8 mouse cellular contexts compared by ENCODE assay signal in the genomic region with DNA sequence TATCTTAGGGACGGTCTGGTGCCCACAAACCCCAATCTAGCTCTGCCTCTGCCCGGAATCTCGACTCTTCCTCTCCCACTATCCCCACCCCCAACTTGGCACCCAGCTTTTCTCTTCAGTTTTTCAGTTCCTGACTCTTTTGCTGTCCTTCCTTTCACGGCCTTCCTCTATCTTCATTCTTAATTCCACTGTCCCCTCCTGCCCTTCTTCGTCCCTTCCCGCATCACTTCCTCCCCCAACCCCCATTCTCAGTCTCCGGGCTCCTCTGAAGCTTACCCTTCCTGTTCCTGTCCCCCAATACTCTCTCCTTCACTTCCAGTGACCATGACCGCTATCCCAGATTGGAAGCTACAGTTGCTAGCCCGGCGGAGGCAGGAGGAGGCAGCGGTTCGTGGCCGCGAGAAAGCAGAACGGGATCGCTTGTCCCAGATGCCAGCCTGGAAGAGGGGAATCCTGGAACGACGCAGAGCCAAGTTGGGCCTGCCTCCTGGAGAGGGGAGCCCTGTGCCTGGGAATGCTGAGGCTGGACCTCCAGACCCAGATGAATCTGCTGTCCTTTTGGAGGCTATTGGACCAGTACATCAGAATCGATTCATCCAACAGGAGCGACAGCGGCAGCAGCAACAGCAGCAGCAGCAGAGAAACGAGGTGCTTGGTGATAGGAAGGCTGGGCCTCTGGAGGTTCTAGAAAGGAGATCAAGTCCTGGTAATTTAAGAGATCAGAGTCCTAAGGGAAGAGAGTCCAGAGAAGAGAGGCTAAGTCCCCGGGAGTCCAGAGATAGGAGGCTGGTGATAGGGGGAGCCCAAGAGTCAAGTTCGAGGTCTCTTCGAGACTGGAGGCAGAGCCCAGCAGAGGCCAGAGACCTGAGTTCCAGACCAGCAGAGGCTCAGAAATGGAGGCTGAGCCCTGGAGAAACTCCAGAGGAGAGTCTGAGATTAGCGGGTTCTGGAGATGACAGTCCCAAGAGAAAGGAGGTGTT. TPM values are rescaled to one million over a fixed set of nuclear protein-coding genes. Genes with fewer than 3 reads are reported as not detected.
A peak's percentile ranks its signal among the peaks of the same experiment; 100 is the strongest.
DNase-seq lines count a peak whose midpoint lies in the region; ATAC-seq lines count a peak whose summit lies in the region.

No protein-coding gene starts in this region.

- intact Hi-C loops in gastrocnemius, postnatal 14 days (cut with DNase I; ENCODE audit: low total_unique reads), result no loop called here

- H3K27ac ChIP-seq in heart, embryonic 11.5 days (ENCODE audit: low read depth, low read length), result peak overlapping the region; percentile 83

- H3K4me2 ChIP-seq in heart, embryonic 11.5 days, result peak overlapping the region; percentile 98

- 10% methylated on average over 26 of the region's 26 CpGs for WGBS in heart, embryonic 11.5 days (ENCODE audit: insufficient replicate concordance)

- H3K4me3 ChIP-seq in heart, embryonic 11.5 days (ENCODE audit: low read depth, low read length), result peak overlapping the region; percentile 49

- no peaks in the 10 kb centered on the region; the same call in 1 of the 2 replicates for H3K9me3 ChIP-seq in heart, embryonic 11.5 days (replicated peaks; ENCODE audit: control insufficient read depth, low read length)

- no peak for ATAC-seq in heart, embryonic 11.5 days (replicated peaks; ENCODE audit: insufficient number of reproducible peaks, low FRiP score, low TSS enrichment)
- 0 out of 2 replicates have a peak, but pooled peaks have one; percentile 16 for ATAC-seq in megakaryocyte, adult 5-6 weeks (ENCODE audit: poor library complexity, severe bottlenecking)

- no peaks in the 10 kb centered on the region for H3K27me3 ChIP-seq in heart, embryonic 11.5 days (ENCODE audit: control insufficient read depth, insufficient read depth, low read length)

- H3K9ac ChIP-seq in heart, embryonic 11.5 days (ENCODE audit: low read depth, low read length), result peak overlapping the region; percentile 90

- H3K36me3 ChIP-seq in heart, embryonic 11.5 days (ENCODE audit: control insufficient read depth, insufficient read depth, low read length), result peaks cover 9% of the 10 kb centered on the region

- DNase-seq in gastrocnemius, adult 18-20 months (ENCODE audit: low spot score), result peak; percentile 41
- DNase-seq in gastrocnemius, postnatal 14 days, result no peak
- DNase-seq in brain, adult 2 months (ENCODE audit: low read depth, low spot score), result peak; percentile 24
- DNase-seq in kidney, postnatal 14 days, result peak; percentile 57
- DNase-seq in spleen, postnatal 4 days (ENCODE audit: low spot score in 2 of 2), result peak; percentile 71 to 80
- no peak for DNase-seq in layer of hippocampus, postnatal 25 days (ENCODE audit: extremely low spot score in 1 of 2, low spot score in 1 of 2)

- H3K4me1 ChIP-seq in heart, embryonic 11.5 days (ENCODE audit: control insufficient read depth, insufficient read depth, low read length), result peaks cover 35% of the 10 kb centered on the region

RNA-seq across cellular contexts. Expression of gene Ppp1r18, which starts 1.8 kb away (rescaled TPM):
- total RNA-seq in gastrocnemius, adult 18-20 months (2021), result 1 to 10 TPM; 4.1 to 5.8 TPM
- total RNA-seq in gastrocnemius, postnatal 14 days (2021), result 10 to 100 TPM; 13.4 to 13.7 TPM
- polyA plus RNA-seq in heart, embryonic 11.5 days (2014; fragmentation: Nextera tagmentation; extraction: Ambion mirVana), result 21.3 and 25.0 TPM in 2 replicates
- 153 and 167 TPM in 2 replicates for total RNA-seq in megakaryocyte, adult 5-6 weeks (2015)
- 64.0 and 78.1 TPM in 2 replicates for total RNA-seq in megakaryocyte, adult 5-6 weeks (2017)
- total RNA-seq in layer of hippocampus, postnatal 25 days (2021), result 10 to 100 TPM in 1 of 2 experiments, 1 to 10 TPM in 1; 9.5 to 10.5 TPM

RNA-seq across cellular contexts. Expression of gene Nrm, which starts 6.1 kb away (rescaled TPM):
- 1 to 10 TPM in 1 of 2 experiments, under 1 TPM in 1; 0.68 to 1.5 TPM for total RNA-seq in gastrocnemius, adult 18-20 months (2021)
- total RNA-seq in gastrocnemius, postnatal 14 days (2021), result 1 to 10 TPM; 4.8 TPM
- polyA plus RNA-seq in heart, embryonic 11.5 days (2014; fragmentation: Nextera tagmentation; extraction: Ambion mirVana), result 44.5 and 48.1 TPM in 2 replicates
- total RNA-seq in megakaryocyte, adult 5-6 weeks (2015), result 88.5 and 114 TPM in 2 replicates
- total RNA-seq in megakaryocyte, adult 5-6 weeks (2017), result 80.1 and 82.8 TPM in 2 replicates
- total RNA-seq in layer of hippocampus, postnatal 25 days (2021), result 1 to 10 TPM; 2.1 to 3.5 TPM

RNA-seq across cellular contexts. Expression of gene Dhx16, which starts 12.4 kb away (rescaled TPM):
- 10 to 100 TPM; 11.7 to 14.1 TPM for total RNA-seq in gastrocnemius, adult 18-20 months (2021)
- total RNA-seq in gastrocnemius, postnatal 14 days (2021), result 10 to 100 TPM; 10.5 to 11.9 TPM
- 23.8 and 25.9 TPM in 2 replicates for polyA plus RNA-seq in heart, embryonic 11.5 days (2014; fragmentation: Nextera tagmentation; extraction: Ambion mirVana)
- 87.6 and 118 TPM in 2 replicates for total RNA-seq in megakaryocyte, adult 5-6 weeks (2015)
- 65.9 and 72.8 TPM in 2 replicates for total RNA-seq in megakaryocyte, adult 5-6 weeks (2017)
- total RNA-seq in layer of hippocampus, postnatal 25 days (2021), result 10 to 100 TPM; 25.5 to 29.9 TPM

RNA-seq across cellular contexts. Expression of gene Mdc1, which starts 25.9 kb away (rescaled TPM):
- 1 to 10 TPM; 4.2 to 6.7 TPM for total RNA-seq in gastrocnemius, adult 18-20 months (2021)
- 1 to 10 TPM; 5.4 to 6.9 TPM for total RNA-seq in gastrocnemius, postnatal 14 days (2021)
- polyA plus RNA-seq in heart, embryonic 11.5 days (2014; fragmentation: Nextera tagmentation; extraction: Ambion mirVana), result 19.0 and 19.5 TPM in 2 replicates
- total RNA-seq in megakaryocyte, adult 5-6 weeks (2015), result 37.6 and 62.8 TPM in 2 replicates
- total RNA-seq in megakaryocyte, adult 5-6 weeks (2017), result 17.3 and 18.6 TPM in 2 replicates
- 10 to 100 TPM; 12.1 to 16.5 TPM for total RNA-seq in layer of hippocampus, postnatal 25 days (2021)

RNA-seq across cellular contexts. Expression of gene Tubb5, which starts 29.1 kb away (rescaled TPM):
- total RNA-seq in gastrocnemius, adult 18-20 months (2021), result 10 to 100 TPM; 25.7 to 34.7 TPM
- total RNA-seq in gastrocnemius, postnatal 14 days (2021), result 100 to 1,000 TPM in 1 of 2 experiments, 10 to 100 TPM in 1; 95.6 to 123 TPM
- polyA plus RNA-seq in heart, embryonic 11.5 days (2014; fragmentation: Nextera tagmentation; extraction: Ambion mirVana), result 855 and 931 TPM in 2 replicates
- 649 TPM in 2 replicates for total RNA-seq in megakaryocyte, adult 5-6 weeks (2015)
- total RNA-seq in megakaryocyte, adult 5-6 weeks (2017), result 751 and 811 TPM in 2 replicates
- 100 to 1,000 TPM; 381 to 413 TPM for total RNA-seq in layer of hippocampus, postnatal 25 days (2021)

Comparison
In these comparisons a context has a peak if more than half of its experiments do, and no peak if none do; other contexts are left out.
1. DNase-seq: peak in gastrocnemius, adult 18-20 months (single experiment), brain, adult 2 months (single experiment), kidney, postnatal 14 days (single experiment) and spleen, postnatal 4 days (2 of 2); none in gastrocnemius, postnatal 14 days (single experiment) and layer of hippocampus, postnatal 25 days (0 of 2).
2. RNA of gene Ppp1r18, which starts 1.8 kb away (total RNA-seq): 64.0 to 167 TPM in megakaryocyte, adult 5-6 weeks; 13.4 to 13.7 TPM in gastrocnemius, postnatal 14 days, 9.5 to 10.5 TPM in layer of hippocampus, postnatal 25 days and 4.1 to 5.8 TPM in gastrocnemius, adult 18-20 months; every median in the first group is over 4 times any median in the second.
3. RNA of gene Nrm, which starts 6.1 kb away (total RNA-seq): 80.1 to 114 TPM in megakaryocyte, adult 5-6 weeks; 4.8 TPM in gastrocnemius, postnatal 14 days, 2.1 to 3.5 TPM in layer of hippocampus, postnatal 25 days and 0.68 to 1.5 TPM in gastrocnemius, adult 18-20 months; every median in the first group is over 10 times any median in the second.